In the genomic region with DNA sequence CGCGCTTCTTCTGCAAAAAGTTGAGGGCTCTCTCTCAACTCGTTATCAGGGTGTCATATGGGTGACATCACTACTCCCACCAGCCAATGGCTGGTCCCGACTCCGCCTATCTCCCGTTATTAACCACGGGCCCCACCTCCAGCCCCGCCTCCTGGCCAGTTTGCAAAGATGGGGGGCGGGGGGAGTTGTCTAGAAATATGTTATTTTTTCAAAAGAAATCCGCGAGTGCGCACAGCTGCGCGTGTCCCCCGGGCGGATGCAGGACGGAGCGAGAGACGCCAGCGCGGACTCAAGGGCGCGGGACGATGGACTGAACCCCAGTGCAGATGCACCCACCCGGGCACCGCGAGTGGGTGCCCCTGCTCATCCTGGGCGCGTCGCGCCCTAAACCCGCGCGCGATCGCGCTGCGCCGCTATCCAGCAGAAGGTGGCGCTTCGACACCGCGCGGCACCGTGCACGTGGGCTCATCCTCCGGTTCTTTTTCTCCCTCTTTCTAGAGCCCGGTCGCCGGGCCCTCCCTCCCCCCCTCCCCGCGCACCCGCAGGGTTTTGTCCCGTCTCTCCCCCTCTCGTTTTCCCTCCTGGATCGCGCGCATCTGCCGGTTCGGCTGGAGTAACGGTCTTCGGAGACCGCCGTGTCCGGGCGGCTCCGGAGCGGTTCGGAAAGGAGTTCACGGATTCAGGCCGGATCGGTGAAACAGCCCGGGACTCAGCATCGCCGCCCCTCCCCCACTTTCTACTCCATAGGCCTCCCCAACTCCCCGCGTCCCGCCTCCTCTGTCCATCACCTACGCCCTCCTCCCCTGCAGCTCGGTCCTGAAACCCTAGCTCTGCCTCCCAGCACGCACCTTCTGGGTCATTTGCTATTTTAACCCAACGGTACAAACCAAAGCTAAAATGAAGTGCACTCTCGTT, we compare ENCODE assay signal across 8 mouse cellular contexts. TPM values are rescaled to one million over a fixed set of nuclear protein-coding genes. Genes with fewer than 3 reads are reported as not detected.
A peak's percentile ranks its signal among the peaks of the same experiment; 100 is the strongest.
DNase-seq lines count a peak whose midpoint lies in the region; ATAC-seq lines count a peak whose summit lies in the region.

No protein-coding gene starts in this region.

- H3K27me3 ChIP-seq in embryonic facial prominence, embryonic 14.5 days (replicated peaks; ENCODE audit: control insufficient read depth, insufficient read depth, low read length): no peaks in the 10 kb centered on the region
- no peaks in the 10 kb centered on the region for H3K27me3 ChIP-seq in heart, embryonic 11.5 days (ENCODE audit: control insufficient read depth, insufficient read depth, low read length)
- H3K27me3 ChIP-seq in kidney, embryonic 15.5 days: no peaks in the 10 kb centered on the region
- no peaks in the 10 kb centered on the region for H3K27me3 ChIP-seq in limb, embryonic 12.5 days
- no peaks in the 10 kb centered on the region for H3K27me3 ChIP-seq in midbrain, embryonic 14.5 days (ENCODE audit: control insufficient read depth, insufficient read depth, low read length)
- H3K27me3 ChIP-seq in stomach, embryonic 16.5 days (ENCODE audit: control insufficient read depth, insufficient read depth, low read length): no peaks in the 10 kb centered on the region

- H3K9ac ChIP-seq in embryonic facial prominence, embryonic 14.5 days (ENCODE audit: low read depth, low read length): peak overlapping the region; percentile 94
- H3K9ac ChIP-seq in heart, embryonic 11.5 days (ENCODE audit: low read depth, low read length): peak overlapping the region; percentile 87
- H3K9ac ChIP-seq in kidney, embryonic 15.5 days: peak overlapping the region; percentile 61
- H3K9ac ChIP-seq in limb, embryonic 12.5 days (replicated peaks): peak overlapping the region; percentile 100
- H3K9ac ChIP-seq in midbrain, embryonic 14.5 days (replicated peaks; ENCODE audit: low read length): peak overlapping the region; percentile 100
- H3K9ac ChIP-seq in stomach, embryonic 16.5 days (ENCODE audit: low read length): peak overlapping the region; percentile 82

- peak overlapping the region; percentile 83 for H3K4me2 ChIP-seq in embryonic facial prominence, embryonic 14.5 days (ENCODE audit: low read depth, low read length)
- peak overlapping the region; percentile 84 for H3K4me2 ChIP-seq in heart, embryonic 11.5 days
- H3K4me2 ChIP-seq in kidney, embryonic 15.5 days: peak overlapping the region; percentile 69
- H3K4me2 ChIP-seq in limb, embryonic 12.5 days: peak overlapping the region; percentile 79
- H3K4me2 ChIP-seq in midbrain, embryonic 14.5 days (ENCODE audit: low read length): peak overlapping the region; percentile 79
- H3K4me2 ChIP-seq in stomach, embryonic 16.5 days (ENCODE audit: low read depth, low read length): peak overlapping the region; percentile 87

- H3K9me3 ChIP-seq in embryonic facial prominence, embryonic 14.5 days (ENCODE audit: control insufficient read depth, low read length): no peaks in the 10 kb centered on the region
- no peaks in the 10 kb centered on the region for H3K9me3 ChIP-seq in heart, embryonic 11.5 days (replicated peaks; ENCODE audit: control insufficient read depth, low read length)
- no peaks in the 10 kb centered on the region for H3K9me3 ChIP-seq in kidney, embryonic 15.5 days (replicated peaks)
- H3K9me3 ChIP-seq in limb, embryonic 12.5 days: no peaks in the 10 kb centered on the region
- no peaks in the 10 kb centered on the region for H3K9me3 ChIP-seq in midbrain, embryonic 14.5 days (ENCODE audit: control insufficient read depth, low read length)
- no peaks in the 10 kb centered on the region for H3K9me3 ChIP-seq in stomach, embryonic 16.5 days (replicated peaks; ENCODE audit: control insufficient read depth, low read length)

- ATAC-seq in embryonic facial prominence, embryonic 14.5 days (ENCODE audit: low read depth): peak; percentile 92
- ATAC-seq in heart, embryonic 11.5 days (replicated peaks; ENCODE audit: insufficient number of reproducible peaks, low FRiP score, low TSS enrichment): peak; percentile 85
- ATAC-seq in kidney, embryonic 15.5 days (replicated peaks; ENCODE audit: low FRiP score): peak; percentile 92
- ATAC-seq in limb, embryonic 12.5 days (ENCODE audit: insufficient number of reproducible peaks, insufficient read depth, low FRiP score, low TSS enrichment, low read depth): peak; percentile 89
- peak; percentile 93 for ATAC-seq in midbrain, embryonic 14.5 days (ENCODE audit: low FRiP score, low TSS enrichment)
- peak; percentile 92 for ATAC-seq in stomach, embryonic 16.5 days (ENCODE audit: insufficient read depth, low FRiP score)

- H3K4me3 ChIP-seq in brown adipose tissue, adult 24 weeks (ENCODE audit: insufficient read depth, low read depth, low read length): peak overlapping the region; percentile 38
- peak overlapping the region; percentile 82 for H3K4me3 ChIP-seq in embryonic facial prominence, embryonic 14.5 days (ENCODE audit: low read depth, low read length)
- peak overlapping the region; percentile 90 for H3K4me3 ChIP-seq in heart, embryonic 11.5 days (ENCODE audit: low read depth, low read length)
- peak overlapping the region; percentile 63 for H3K4me3 ChIP-seq in kidney, embryonic 15.5 days (replicated peaks)
- H3K4me3 ChIP-seq in limb, embryonic 12.5 days (replicated peaks): peak overlapping the region; percentile 98
- H3K4me3 ChIP-seq in midbrain, embryonic 14.5 days (replicated peaks; ENCODE audit: low read depth, low read length): peak overlapping the region; percentile 100
- H3K4me3 ChIP-seq in stomach, embryonic 16.5 days (replicated peaks; ENCODE audit: low read length): peak overlapping the region; percentile 70

- peak; percentile 99 for DNase-seq in embryonic facial prominence, embryonic 14.5 days (ENCODE audit: low spot score)
- DNase-seq in midbrain, embryonic 14.5 days: peak; percentile 99
- DNase-seq in T-cell, adult 2 months (ENCODE audit: low spot score): no peak

- H3K36me3 ChIP-seq in embryonic facial prominence, embryonic 14.5 days (ENCODE audit: control insufficient read depth, insufficient read depth, low read length): 0 out of 2 replicates have a peak, but pooled peaks cover 12% of the 10 kb centered on the region
- H3K36me3 ChIP-seq in heart, embryonic 11.5 days (ENCODE audit: control insufficient read depth, insufficient read depth, low read length): no peaks in the 10 kb centered on the region
- no peaks in the 10 kb centered on the region for H3K36me3 ChIP-seq in kidney, embryonic 15.5 days
- H3K36me3 ChIP-seq in limb, embryonic 12.5 days: peaks cover 8% of the 10 kb centered on the region; the same call in 1 of the 2 replicates
- H3K36me3 ChIP-seq in midbrain, embryonic 14.5 days (ENCODE audit: control insufficient read depth, insufficient read depth, low read length): peaks cover 15% of the 10 kb centered on the region; the same call in 1 of the 2 replicates
- H3K36me3 ChIP-seq in stomach, embryonic 16.5 days (ENCODE audit: control insufficient read depth, insufficient read depth, low read length): no peaks in the 10 kb centered on the region

- no peak overlapping the region for H3K27ac ChIP-seq in brown adipose tissue, adult 24 weeks (replicated peaks; ENCODE audit: low read depth, low read length)
- H3K27ac ChIP-seq in embryonic facial prominence, embryonic 14.5 days (replicated peaks; ENCODE audit: low read depth, low read length): peak overlapping the region; percentile 98
- peak overlapping the region; percentile 90 for H3K27ac ChIP-seq in heart, embryonic 11.5 days (ENCODE audit: low read depth, low read length)
- peak overlapping the region; percentile 97 for H3K27ac ChIP-seq in kidney, embryonic 15.5 days
- peak overlapping the region; percentile 100 for H3K27ac ChIP-seq in limb, embryonic 12.5 days
- H3K27ac ChIP-seq in midbrain, embryonic 14.5 days (replicated peaks; ENCODE audit: low read depth, low read length): peak overlapping the region; percentile 100
- H3K27ac ChIP-seq in stomach, embryonic 16.5 days (ENCODE audit: low read length): peak overlapping the region; percentile 89

- H3K4me1 ChIP-seq in brown adipose tissue, adult 24 weeks (ENCODE audit: control insufficient read depth, insufficient read depth, insufficient read length, low read length): peaks cover 3% of the 10 kb centered on the region
- H3K4me1 ChIP-seq in embryonic facial prominence, embryonic 14.5 days (ENCODE audit: control insufficient read depth, insufficient read depth, low read length): peaks cover 12% of the 10 kb centered on the region
- H3K4me1 ChIP-seq in heart, embryonic 11.5 days (ENCODE audit: control insufficient read depth, insufficient read depth, low read length): 0 out of 2 replicates have a peak, but pooled peaks cover 5% of the 10 kb centered on the region
- peaks cover 12% of the 10 kb centered on the region for H3K4me1 ChIP-seq in kidney, embryonic 15.5 days
- H3K4me1 ChIP-seq in limb, embryonic 12.5 days (replicated peaks): peaks cover 25% of the 10 kb centered on the region
- H3K4me1 ChIP-seq in midbrain, embryonic 14.5 days (ENCODE audit: control insufficient read depth, insufficient read depth, low read length): peaks cover 8% of the 10 kb centered on the region; the same call in 1 of the 2 replicates
- no peaks in the 10 kb centered on the region for H3K4me1 ChIP-seq in stomach, embryonic 16.5 days (ENCODE audit: control insufficient read depth, insufficient read depth, low read length)

- under 1% methylated on average over 63 of the region's 83 CpGs for WGBS in embryonic facial prominence, embryonic 14.5 days
- under 1% methylated on average over 78 of the region's 83 CpGs for WGBS in heart, embryonic 11.5 days (ENCODE audit: insufficient replicate concordance)
- WGBS in kidney, embryonic 15.5 days: under 1% methylated on average over 81 of the region's 83 CpGs
- WGBS in limb, embryonic 12.5 days: under 1% methylated on average over 77 of the region's 83 CpGs
- WGBS in midbrain, embryonic 14.5 days: under 1% methylated on average over 82 of the region's 83 CpGs
- under 1% methylated on average over 80 of the region's 83 CpGs for WGBS in stomach, embryonic 16.5 days

RNA-seq across cellular contexts. Expression of a gene that starts 0.6 kb away (rescaled TPM):
- polyA plus RNA-seq in brown adipose tissue, adult 24 weeks (2012; ENCODE audit: insufficient read depth, insufficient read length, missing spikeins): not detected in 2 replicates
- polyA plus RNA-seq in embryonic facial prominence, embryonic 14.5 days (2014; fragmentation: Nextera tagmentation; extraction: Ambion mirVana): 62.0 and 72.7 TPM in 2 replicates
- 36.5 and 43.6 TPM in 2 replicates for polyA plus RNA-seq in heart, embryonic 11.5 days (2014; fragmentation: Nextera tagmentation; extraction: Ambion mirVana)
- 71.1 and 77.9 TPM in 2 replicates for polyA plus RNA-seq in kidney, embryonic 15.5 days (2015; fragmentation: Nextera tagmentation; extraction: Ambion mirVana)
- polyA plus RNA-seq in limb, embryonic 12.5 days (2016; fragmentation: Nextera tagmentation; extraction: Ambion mirVana): 246 and 273 TPM in 2 replicates
- polyA plus RNA-seq in midbrain, embryonic 14.5 days (2014; fragmentation: Nextera tagmentation; extraction: Ambion mirVana): 615 and 827 TPM in 2 replicates
- 22.2 and 24.3 TPM in 2 replicates for polyA plus RNA-seq in stomach, embryonic 16.5 days (2015; fragmentation: Nextera tagmentation; extraction: Ambion mirVana)

Comparison
In these comparisons a context has a peak if more than half of its experiments do, and no peak if none do; other contexts are left out.
1. H3K4me3 ChIP-seq: peak in every context shown above with its lines; median percentile 100 in midbrain, embryonic 14.5 days; 98 in limb, embryonic 12.5 days; 90 in heart, embryonic 11.5 days; 82 in embryonic facial prominence, embryonic 14.5 days; 70 in stomach, embryonic 16.5 days; 63 in kidney, embryonic 15.5 days; 38 in brown adipose tissue, adult 24 weeks.
2. RNA of a gene that starts 0.6 kb away (polyA plus RNA-seq): 615 to 827 TPM in midbrain, embryonic 14.5 days, 246 to 273 TPM in limb, embryonic 12.5 days, 71.1 to 77.9 TPM in kidney, embryonic 15.5 days, 62.0 to 72.7 TPM in embryonic facial prominence, embryonic 14.5 days, 36.5 to 43.6 TPM in heart, embryonic 11.5 days and 22.2 to 24.3 TPM in stomach, embryonic 16.5 days; not detected in brown adipose tissue, adult 24 weeks; every median in the first group is over 10 times any median in the second.
3. Peak in every context shown above with its lines, with median percentiles within 50 percentile points of each other: ATAC-seq, H3K4me2 ChIP-seq and H3K9ac ChIP-seq.